Mouse (Mus musculus) cerebellum, postnatal 10 days (tissue): ENCODE data around the gene Nxpe3.
"Not testable (repeated sequence)": the region's sequence is repeated elsewhere in the genome, so short reads cannot be mapped to it uniquely, and the experiment has no call there.

Source experiments
- DNase-seq, 2 experiments: peaks; one replicate each; pipeline ENCODE4 v3.0.0; 2021; ENCODE audit warnings: mixed read lengths in 2 of 2

Gene Nxpe3

DNA sequence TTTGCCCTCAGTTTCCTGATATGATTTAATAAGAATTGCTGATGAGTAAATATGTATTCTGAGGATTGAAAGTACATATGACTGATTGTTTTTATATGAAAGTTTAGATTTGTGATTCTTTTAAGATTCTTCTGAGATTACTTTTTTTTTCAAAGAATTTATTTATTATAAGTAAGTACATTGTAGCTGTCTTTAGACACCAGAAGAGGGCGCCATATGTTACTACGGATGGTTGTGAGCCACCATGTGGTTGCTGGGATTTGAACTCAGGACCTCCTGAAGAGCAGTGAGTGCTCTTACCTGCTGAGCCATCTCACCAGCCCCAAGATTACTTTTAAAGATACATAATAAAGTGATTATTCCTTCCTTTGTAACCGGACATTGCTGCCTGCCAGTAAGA lies 5.6 kb downstream of the Nxpe3 start:
- DNase-seq: no peak

DNA sequence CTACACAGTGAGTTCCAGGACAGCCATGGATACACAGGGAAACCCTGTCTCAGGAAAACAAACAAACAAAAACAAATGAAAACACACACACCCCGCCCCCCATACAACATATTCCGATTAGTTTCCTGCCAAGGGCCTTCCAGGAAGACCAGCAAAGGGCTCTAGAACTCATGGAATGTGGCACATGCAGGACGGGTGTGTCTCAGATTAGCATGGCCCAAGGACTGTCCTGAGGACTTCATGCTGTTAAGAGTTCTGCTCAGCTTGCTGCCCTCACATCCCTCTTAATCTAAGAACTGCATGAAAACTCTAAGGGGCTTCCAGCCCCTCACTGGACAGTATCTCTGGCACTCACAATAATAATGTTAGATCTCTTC lies 6.5 kb downstream of the Nxpe3 start:
- no peak for DNase-seq

DNA sequence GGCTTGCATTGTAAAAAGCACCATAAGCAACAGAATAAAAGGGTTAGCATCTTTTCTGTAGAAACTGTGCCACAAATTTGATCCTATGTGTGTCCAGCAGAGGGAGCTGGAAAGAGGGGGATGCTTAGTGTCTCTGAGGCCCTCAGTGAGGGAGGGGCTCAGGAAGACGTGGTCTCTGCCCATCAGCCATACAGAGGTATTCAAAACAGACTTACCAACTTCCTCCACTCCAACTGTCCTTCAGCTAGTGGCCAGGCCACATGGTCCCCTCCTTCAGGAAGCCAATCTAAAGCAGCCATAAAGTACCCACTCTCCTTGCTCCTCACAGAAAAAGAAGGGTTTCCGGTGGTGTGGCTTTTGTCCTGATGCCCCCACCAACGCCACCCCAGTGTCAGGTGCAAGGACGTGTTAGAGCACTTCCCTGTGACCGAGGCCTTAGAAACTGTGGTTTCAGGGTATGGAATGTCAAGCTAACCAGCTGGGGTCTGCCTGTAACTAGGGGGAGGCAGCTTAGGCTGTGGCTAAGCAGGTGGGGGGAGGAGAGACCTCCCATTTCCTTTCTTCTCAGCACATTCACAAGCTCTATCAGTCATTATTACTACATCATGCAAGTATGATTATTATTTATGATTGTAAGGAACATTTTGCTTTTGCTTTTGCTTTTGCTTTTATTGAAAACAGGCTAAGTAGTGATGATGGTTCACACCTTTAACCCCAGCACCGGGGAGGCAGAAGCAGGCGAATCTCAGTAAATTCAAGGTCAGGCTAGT lies 7.1 kb downstream of the Nxpe3 start:
- peak in 1 of 2 experiments; percentile 22 for DNase-seq

DNA sequence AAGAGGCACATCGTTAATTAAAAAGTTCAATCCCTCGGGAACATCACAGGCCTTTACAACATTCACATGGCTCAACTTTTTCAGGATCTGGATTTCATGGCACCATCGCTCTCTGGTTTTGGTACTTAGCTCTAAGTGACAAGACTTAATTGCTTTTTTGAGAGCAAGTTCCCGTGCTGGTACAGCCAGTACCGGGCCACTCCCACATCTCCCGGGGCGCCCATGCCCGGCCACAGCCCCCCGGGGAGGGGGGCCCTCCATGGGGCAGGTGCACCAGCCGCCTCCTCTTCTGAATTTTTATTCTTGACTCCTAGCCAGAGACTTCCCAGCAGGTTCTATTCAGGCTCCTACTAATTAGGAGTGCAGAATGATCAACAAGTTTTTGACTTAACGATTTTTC lies 10.8 kb downstream of the Nxpe3 start:
- DNase-seq: no peak

DNA sequence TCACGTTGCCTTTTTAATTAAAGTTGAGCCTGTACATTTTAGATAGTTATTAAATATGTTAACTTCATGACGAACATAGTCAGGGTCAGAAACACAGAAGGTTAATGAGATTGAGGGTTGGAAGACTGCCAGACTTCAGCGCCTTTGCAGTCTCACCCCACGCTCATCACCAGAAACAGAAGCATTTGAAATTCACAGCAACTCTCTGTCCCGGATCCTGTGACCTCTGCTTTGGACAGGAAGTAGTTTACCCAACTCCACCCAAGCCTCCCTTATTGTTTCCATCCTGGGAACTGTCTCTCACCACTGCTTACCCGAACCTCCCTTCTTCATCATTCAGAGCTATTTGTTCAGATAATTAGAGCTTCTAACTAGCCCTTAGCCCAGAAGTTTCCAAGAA lies 19.1 kb downstream of the Nxpe3 start:
- DNase-seq: no peak

DNA sequence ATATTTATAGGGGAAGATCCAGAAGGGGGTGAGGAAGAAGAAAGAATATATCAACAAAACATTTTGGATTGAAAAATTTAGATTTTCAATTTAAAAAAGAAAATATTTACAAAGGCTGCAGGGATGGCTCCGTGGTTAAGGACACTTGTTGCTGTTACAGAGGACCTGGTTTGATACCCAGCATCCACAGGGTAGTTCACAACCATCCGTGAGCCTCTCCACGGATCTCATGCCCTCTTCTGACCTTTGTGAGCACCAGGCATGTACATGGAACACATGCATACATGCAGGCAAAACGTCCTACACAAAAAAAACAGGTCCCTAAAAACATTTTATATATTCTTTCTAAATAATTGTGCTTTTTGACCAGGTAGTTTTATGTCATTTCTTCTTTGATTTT lies 31.3 kb downstream of the Nxpe3 start:
- DNase-seq: no peak

DNA sequence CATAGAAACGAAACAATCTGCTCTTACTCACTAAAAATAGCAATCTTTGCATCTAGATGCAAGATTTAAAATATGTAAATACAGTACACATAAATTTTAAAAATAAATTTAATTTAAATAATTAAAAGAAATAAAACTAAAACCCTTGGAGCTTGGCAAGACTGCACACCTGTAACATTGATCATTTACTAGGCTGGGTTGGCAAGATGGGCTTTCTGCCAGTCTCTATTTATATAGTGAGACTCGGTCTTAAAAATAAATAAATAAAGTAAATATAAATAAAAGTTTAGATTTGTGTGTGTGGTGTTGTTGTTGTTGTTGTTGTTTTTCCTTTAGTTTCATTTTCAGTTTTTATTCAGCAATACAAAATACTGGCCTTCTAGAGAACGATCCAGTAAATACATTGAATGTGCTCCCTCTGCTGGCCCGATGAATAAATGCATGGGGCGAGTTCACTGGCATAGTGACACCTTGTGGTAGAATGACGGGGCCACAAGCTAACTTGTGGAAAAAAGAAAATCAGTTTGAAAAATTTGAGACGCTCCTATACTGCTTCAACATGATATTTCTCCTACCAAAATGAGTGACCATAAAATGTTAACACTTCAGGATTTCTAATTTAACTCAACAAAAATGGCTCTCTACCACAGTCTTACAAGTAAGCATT lies 31.8 kb downstream of the Nxpe3 start:
- DNase-seq: peak; percentile 82 to 86

DNA sequence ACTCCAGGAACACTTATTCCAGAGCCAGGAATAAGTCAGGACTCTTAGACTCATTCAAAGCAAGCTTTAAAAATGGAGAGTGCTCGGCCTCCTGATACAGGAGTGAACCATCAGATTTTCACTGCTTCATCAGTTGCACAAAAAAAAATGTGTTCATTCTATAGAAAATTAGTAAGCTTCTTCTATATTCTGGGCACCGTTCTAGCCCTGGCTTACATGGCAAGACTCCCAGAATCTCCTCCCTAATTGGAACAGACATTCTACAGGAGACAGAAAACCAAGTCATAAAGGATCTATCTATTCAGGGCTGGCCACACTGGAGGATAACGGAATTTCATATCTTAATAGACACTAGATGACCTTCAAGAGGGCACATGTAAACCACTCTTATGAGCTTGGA lies 34.0 kb downstream of the Nxpe3 start:
- no peak for DNase-seq

DNA sequence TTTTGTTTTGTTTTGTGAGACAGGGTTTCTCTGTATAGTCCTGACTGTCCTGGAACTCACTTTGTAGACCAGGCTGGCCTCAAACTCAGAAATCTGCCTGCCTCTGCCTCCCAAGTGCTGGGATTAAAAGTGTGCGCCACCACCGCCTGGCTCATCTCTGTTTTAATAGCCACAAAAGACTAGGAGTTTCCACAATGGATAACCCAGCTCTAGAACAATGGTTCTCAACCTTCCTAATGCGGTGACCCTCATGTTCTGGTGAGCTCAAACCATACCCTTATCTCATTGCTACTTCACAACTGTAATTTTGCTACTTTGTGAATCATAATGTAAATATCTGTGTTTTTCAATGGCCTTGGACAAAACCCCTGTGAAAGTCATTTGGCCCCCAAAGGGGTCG lies 35.7 kb downstream of the Nxpe3 start:
- DNase-seq: not testable (repeated sequence)

DNA sequence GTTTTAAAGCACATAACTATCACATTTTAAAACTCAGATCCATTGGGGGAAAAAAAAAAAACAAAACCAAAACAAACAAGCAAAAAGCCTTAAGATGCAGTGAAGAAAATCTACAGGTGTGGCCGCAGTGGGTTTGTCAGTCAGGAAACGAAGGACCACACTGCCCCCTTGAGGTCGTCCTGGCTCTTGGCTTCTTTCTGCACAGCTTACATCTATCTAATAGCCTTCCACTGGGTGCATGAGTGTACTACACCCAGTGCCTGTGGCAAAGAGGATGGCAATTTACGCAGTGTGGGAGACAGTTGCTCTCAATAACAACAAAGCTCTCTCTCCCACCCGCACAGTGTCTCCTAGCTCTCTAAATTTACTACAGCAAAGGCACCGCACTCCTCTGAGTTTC lies 36.6 kb downstream of the Nxpe3 start:
- peak; percentile 81 to 83 for DNase-seq

DNA sequence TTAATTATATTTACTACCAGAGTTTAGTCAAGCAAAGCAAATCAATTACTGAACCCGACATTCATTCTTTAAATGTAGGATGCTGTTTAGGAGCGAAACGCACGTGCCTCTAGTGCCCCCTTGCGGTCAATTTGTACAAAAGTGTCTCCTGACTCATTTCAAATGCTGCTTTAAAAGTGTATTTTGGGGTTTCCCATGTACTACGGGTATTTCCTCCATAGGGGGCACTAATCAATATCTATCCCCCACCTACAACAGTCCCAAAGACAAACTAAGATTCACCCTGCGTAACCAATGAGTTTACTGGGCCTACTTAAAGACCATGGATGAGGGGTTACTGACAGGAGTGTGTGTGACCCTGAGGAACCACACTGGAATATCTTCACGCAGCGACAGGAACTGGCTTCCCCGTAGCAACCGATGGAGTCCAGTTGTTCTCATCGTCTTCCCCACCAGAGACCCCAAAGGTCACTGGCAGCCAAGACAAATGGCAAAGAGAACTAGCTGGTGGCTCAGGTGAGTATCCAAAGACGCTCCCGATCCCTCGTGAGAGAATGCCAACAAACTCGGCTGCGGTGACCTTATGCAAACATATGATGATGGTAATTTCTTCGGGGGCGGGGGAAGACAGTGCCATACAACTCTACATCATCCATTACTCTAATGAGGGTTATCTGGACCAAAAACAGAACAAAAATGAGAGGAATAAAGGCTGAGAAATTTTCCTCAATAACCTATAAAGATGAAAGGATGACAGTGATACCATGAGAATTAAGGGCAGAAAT lies 42.0 kb downstream of the Nxpe3 start:
- peak; percentile 89 to 93 for DNase-seq

DNA sequence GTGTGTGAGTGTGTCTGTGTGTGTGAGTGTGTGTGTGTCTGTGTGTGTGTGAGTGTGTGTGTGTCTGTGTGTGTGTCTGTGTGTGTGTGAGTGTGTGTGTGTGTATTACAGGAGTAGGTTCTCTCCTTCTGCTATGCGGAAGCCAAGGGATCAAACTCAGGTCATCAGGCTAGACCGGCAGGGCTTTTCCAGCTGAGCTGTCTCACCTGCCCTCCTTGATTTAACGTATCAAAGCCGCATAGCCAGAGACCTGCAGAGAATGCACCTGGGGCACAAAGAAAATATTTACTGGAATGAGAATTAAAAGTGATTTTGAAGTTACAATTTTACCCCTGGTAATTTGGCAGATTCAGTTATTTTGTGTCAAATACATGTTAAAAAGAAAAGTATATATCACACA lies 42.6 kb downstream of the Nxpe3 start:
- DNase-seq: peak in 1 of 2 experiments; percentile 12

DNA sequence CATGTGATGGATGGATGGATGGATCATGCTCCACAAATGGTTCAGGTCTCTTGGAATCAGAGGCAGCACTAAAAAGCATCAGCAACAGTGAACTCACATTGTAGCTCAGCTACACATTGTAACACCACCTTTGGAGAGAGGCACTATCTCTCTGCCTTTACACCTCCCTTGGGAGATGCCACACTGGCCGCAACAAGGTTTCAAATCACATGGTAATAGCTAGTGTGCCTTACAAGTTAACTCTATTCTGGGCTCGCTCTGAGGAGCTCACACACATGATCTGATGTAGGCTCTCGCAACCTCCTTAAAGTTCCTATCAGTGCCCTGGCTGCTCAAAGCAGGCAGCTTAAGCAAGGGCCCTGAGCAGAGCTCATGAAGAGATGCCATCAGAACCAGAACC lies 44.6 kb downstream of the Nxpe3 start:
- no peak for DNase-seq

DNA sequence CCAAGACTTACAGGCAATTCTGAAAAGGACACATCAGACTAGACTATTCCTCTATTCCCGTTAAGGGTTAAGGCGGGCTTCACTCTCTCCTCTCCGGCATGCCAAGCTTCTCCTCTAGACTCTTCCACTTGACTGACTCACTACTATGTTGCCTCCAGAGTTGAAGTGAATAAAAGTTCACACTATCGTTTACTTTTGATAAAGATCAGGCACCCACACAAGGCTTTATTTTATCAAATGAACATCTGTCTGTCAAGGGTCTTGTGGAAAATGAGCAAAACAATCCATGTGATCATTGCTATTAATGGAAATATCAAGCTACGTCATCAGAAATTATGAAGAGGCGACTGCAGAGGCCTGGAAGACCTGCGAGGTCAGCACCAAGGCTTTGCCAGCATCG lies 47.4 kb downstream of the Nxpe3 start:
- DNase-seq: no peak

DNA sequence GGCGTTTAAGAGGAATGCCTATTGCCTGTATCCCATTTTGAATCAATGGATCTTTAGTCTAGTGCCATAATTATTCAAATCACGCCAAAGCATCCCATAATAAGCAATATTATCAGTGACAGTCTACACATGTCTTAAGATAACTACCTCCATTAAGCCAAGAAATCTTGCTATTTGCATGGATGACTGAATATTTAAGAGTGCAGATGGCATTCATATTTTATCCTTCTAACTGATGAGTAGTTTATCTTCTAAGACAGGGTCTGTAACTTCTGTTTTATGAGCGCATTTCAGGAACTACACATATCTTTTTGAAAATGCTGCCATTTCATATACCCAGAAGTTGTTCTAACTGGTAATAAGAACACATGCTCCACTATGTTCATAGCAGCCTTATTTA lies 50.2 kb downstream of the Nxpe3 start:
- DNase-seq: no peak

DNA sequence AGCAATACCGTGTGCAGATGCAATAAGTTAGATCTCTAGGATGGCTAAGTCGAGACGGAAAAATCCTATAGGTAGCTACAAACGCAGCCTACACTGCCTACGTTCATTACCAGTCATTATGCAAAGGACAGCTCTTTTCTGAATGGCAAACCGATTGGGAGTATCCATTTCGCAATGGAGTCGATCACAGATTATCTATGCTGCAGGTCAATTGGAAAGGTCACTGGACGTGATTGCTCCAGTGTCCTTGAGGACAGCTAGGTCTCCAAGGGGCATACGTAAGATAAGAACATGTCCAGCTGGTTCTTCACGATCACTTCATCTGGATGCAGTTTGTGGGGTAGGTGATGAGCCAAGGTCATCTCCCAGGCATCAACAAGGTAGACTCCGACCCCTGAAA lies 51.2 kb downstream of the Nxpe3 start:
- no peak for DNase-seq

DNA sequence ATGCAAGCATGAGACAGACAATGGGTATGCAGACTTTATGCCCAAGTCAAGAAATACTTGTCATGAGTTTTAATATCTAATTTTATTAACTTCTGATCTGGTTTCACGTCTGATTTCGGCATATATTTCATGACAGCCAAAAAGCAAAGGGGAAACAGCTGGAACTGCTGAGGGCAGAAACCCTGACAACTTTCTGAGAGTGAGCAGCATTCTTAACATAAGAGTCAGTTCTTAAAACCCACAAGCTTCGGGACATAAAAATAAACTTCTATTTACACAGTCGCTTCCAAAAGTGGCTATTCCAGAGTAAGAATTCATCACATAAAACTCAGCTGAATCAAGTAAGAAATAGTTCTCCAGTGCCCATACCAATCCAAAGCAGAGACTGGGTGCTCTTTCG lies 52.0 kb downstream of the Nxpe3 start:
- no peak for DNase-seq

DNA sequence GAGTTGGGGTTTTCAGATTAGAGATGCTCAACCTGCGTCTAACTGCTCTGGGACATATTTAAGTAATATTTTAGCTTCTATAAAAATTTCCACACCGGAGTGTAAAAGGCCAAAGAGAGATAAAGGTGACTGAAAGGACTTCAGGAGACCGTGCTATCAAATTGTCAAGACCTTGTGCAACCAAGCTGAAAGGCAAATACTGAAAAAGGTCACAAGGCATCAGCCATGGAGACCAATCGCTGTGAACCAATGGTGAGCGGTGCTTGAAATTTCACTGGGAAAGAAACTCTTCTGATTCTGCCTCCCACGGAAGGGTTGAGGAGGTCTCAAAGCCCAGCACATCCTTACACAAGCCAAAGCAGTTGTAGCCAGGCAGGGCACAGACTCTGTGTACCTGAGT lies 53.6 kb downstream of the Nxpe3 start:
- no peak for DNase-seq

DNA sequence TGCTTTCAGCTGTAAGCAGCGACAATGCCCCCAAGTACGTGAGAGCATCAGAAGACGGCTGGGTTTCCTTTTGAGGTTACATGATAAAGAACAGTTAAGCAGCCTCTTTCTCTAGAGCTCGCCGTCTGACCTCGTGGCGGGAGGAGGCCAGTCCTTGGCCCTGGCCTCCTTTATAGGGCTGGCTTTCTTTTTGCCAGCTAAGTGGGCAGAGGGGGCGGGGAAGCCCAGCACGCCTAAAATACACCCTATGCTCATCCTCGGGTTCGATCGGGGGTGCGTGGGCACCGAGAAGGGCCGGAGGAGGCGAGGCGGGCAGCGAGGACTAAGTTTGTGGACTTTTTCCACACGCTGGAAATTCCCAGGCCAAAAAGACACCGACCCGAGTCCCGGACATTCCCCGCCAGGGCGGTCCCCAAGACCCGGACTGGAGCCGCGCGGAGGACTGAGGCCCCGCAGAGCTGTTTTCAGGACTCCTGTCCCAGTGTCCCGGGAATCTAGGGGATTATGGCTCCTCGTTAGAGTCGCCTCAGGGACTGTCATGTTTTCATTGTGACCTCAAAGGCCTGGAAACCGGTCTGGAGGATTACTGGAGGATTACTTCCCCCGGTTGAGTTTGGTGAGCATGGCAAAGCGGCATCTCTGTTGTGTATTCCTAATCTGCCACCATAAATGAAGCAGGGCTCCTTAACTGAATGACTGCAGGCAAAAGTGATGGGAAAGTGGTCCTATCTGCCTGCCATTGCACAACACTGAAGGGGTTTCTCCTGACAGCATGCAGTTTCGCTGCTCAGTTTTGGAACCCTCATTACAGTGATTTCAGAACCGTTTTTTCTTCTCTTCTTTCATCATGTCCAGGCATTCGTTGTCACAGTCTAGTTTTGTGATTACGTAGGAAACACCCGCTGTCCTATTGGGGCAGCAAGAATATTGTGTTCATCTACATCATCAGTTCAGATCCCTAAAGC lies 56.3 kb downstream of the Nxpe3 start, which contains the start of gene Nfkbiz:
Gene Nfkbiz, minus strand, starts transcription at position 390 of the 965 bp plus-strand sequence.
- DNase-seq: peak; percentile 85 to 90

DNA sequence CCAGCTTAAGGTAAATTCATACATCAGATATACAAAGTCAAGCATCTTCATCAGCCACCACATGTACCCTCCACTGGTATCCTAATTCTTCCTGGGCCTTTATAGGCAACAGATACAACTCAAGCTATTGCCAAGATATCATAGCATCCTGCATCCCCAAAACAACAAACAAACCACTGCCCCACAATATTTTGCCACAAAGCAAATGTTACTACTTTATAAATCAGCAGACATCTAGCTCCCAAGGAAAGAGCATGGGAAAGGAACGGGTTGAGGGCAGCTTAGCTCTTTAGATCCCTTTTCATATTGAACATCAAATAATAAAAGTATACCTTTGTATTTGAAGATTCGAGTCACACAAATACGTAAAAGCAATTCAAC lies 57.0 kb downstream of the Nxpe3 start:
- DNase-seq: no peak

DNA sequence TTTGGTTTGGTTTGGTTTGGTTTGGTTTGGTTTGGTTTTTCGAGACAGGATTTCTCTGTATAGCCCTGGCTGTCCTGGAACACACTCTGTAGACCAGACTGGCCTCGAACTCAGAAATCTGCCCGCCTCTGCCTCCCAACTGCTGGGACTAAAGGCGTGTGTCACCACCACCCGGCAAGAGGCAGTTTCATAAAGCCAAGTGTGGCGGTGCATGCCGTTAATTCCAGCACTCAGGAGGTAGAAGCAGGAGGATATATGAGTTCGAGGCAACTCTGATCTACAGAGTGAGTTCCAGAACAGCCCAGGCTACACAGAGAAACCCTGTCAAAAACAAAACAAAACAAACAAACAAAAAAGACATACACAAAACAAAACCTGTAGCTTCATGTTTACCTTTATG lies 57.4 kb downstream of the Nxpe3 start:
- DNase-seq: not testable (repeated sequence)

DNA sequence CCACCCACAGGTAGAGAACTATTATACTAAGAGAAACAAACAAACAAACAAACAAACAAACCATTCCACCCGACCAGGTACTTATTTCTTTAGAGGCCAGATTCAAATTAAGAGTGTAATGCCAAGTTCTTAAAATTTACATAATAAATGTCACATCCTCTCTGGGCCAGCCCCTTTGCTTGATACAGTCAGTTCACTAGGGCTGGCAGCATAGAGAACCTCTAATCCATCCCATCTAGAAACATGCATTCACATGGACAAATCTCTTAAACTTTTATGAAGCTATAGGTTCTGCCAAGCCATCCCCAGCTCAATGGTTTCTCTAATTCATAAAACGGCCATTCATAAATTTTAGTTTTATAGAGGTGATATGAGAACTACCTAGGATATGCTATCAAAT lies 57.9 kb downstream of the Nxpe3 start:
- no peak for DNase-seq

DNA sequence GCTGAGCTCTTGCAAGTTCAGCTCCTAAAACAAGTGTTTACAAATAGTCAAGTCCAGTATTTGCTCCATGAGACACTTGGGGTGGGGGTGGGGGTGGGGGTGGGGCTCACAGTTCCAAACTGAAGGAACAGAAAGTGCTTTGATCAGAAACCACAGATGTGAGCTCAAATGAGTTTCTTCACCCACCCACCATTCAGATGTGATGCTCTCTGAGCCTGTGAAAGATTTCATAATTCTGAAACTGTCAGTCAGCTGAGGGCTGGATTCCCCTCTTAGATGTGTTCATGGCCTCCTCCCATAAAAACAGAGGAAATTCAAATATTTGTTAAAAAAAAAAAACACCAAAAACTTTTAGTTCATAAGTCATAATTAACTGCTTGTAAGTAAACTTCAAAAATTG lies 59.3 kb downstream of the Nxpe3 start:
- no peak for DNase-seq
